Mouse (Mus musculus) erythroblast, embryonic 14.5 days (primary cell): ENCODE results near the gene Tle2. TPM values are rescaled to one million over a fixed set of nuclear protein-coding genes. Genes with fewer than 3 reads are reported as not detected.

Experiments
- H3K27me3 ChIP-seq: 2 replicates; pipeline ENCODE4 v1.6.1; 2012; ENCODE audit warnings: inconsistent platforms; ENCODE audit not compliant: control insufficient read depth
- H3K36me3 ChIP-seq: 2 replicates; pipeline ENCODE4 v1.6.1; 2012; ENCODE audit warnings: mild to moderate bottlenecking, inconsistent platforms; ENCODE audit not compliant: control insufficient read depth
- H3K4me1 ChIP-seq: 2 replicates; pipeline ENCODE4 v1.6.1; 2012; ENCODE audit warnings: inconsistent platforms; ENCODE audit not compliant: control insufficient read depth
- H3K4me3 ChIP-seq: replicated peaks from 2 replicates; pipeline ENCODE3; 2012; ENCODE audit warnings: moderate library complexity, mild to moderate bottlenecking, inconsistent platforms
- H3K9me3 ChIP-seq: 2 replicates; pipeline ENCODE4 v1.6.1; 2012; ENCODE audit warnings: low read length, inconsistent platforms, mixed read lengths; ENCODE audit not compliant: control insufficient read depth
- GATA1 ChIP-seq: IDR thresholded peaks from 2 replicates; pipeline ENCODE4 v1.6.1; 2012; ENCODE audit warnings: low read length, inconsistent platforms, mixed read lengths
- TAL1 ChIP-seq: IDR thresholded peaks from 3 replicates; pipeline ENCODE4 v1.6.1; 2012; ENCODE audit warnings: low read length, inconsistent platforms, mixed read lengths
- polyA plus RNA-seq: library from polyadenylated mRNA; stranded (reverse); fragments of >175 nt; gene quantifications from 2 replicates; pipeline ENCODE4 v1.2.3, GENCODE M21; 2012

Gene Tle2
- polyA plus RNA-seq, 1 experiment: 0.10 TPM

DNA sequence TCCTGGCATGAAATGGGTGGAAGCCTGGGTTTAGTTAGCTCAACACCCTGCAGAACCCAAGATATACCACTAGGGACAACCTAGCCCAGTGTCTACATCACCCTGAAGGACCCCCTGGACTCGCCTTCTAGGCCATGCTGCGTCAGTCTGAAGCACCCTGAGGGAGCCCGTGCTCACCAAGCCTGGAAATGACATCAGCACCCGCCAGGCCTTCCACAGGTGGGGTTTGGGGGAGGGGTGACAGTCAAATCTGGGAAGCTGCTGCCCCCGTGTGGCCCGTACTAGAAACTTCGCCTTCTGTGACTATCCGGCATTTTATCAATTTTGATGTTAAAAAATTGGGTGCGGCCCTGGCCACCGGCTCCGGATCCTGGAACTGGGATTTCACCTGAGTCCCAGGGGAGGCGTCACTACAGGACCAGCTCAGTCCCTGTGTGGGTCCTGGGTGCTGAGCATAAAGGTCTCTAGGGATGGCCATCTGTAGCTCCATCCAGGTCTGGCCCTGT is 22.7 kb upstream of the Tle2 start:
- Histone ChIP-seq H3K27me3 (no peaks in the 10 kb centered on the region), H3K4me1 (peaks cover 36% of the 10 kb centered on the region), H3K4me3 (no peak overlapping the region), H3K9me3 (peaks cover 3% of the 10 kb centered on the region), H3K36me3 (no peaks in the 10 kb centered on the region)
- TF ChIP-seq GATA1 (no peak), TAL1 (no peak)

DNA sequence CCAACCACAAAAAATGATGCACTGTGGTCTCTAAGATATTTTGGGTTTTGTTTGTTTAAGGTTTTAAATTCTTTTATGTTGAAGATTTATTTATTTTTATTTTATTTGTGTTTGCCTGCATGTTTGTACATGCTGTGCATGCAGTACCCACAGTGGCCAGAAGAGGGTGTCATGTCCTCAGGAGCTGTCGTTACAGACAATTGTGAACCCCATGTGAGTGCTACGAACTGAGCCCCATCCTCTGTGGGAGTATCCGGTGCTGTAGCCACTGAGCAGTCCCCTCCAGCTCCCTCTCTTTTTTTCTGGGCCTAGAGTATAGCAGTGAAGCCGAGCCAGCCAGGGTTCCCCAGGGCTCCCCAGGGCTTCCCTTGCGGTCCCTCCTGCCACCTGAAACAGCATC is 21.1 kb upstream of the Tle2 start:
- Histone ChIP-seq H3K4me3 (no peak overlapping the region), H3K36me3 (no peaks in the 10 kb centered on the region), H3K27me3 (no peaks in the 10 kb centered on the region), H3K4me1 (peaks cover 29% of the 10 kb centered on the region), H3K9me3 (peaks cover 3% of the 10 kb centered on the region)
- TF ChIP-seq TAL1 (no peak), GATA1 (no peak)

DNA sequence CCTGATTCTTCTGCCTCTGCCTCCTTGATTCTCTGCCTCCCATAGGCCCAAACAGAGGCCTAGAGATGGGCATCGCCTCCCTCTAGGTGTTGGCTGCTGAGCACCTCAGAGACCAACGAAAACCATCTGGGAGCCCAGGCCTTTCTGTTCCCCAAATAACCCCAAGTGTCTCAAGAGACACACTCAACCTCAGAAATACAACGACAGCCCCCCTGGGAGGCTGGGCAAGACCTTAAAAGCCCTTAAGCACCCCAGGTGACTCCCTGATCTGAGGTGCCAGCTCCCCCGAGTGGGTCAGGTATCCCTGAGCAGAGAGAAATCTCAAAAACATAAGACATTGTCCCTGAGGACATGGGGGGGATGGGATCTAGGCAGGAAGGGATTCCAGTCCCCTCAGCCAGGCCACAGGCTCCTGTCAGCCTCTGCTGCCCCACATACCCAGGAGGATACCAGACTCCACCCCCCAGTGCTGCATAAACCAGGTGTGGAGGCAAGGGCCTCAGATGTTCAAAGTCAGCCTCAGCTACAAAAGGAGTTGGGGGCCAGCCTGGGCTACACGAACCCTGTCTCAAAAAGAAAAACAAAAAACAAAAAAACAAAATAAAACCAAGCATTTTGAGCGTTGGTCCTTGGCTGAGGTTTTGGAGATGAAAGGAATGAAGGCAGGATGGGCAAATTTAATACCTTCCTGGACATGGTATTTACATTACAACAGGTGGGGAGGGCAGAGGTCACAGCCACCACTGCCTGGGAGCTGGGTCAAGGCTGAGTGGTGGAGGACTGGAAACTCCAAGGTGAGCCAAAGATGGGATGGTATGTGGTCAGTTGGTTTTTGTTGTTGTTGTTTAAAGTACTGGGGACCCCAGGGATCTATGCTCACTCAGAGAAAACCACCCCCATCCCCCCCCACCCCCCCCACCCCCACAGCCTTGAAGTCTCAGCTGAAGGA is 20.3 kb upstream of the Tle2 start:
- H3K4me1 ChIP-seq: peaks cover 29% of the 10 kb centered on the region
- H3K27me3 ChIP-seq: no peaks in the 10 kb centered on the region
- no peaks in the 10 kb centered on the region for H3K36me3 ChIP-seq
- H3K9me3 ChIP-seq: peaks cover 3% of the 10 kb centered on the region
- H3K4me3 ChIP-seq: no peak overlapping the region
- TF ChIP-seq GATA1: no peak
- no peak for TF ChIP-seq TAL1

DNA sequence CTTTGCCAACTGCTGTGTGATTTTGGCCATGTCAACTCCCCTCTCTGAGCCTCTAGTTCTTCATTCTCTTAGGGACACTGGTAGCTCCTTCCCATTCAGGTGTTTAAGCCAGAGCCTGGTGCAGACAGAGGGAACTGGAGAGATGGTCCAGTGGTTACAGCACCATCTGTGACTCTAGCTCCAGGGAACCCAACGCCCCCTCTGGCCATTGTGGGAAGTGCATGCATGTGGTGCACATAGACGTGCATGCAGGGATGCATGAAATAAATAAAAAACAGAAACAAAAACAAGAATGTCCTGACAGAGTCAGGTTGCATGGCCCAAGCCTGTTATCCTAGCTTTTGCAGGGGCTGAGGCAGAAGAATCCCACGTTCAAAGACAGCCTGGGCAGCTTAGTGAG is 18.1 kb upstream of the Tle2 start:
- Histone ChIP-seq H3K4me1 (peaks cover 39% of the 10 kb centered on the region), H3K36me3 (peaks cover 3% of the 10 kb centered on the region), H3K9me3 (peaks cover 3% of the 10 kb centered on the region), H3K27me3 (no peaks in the 10 kb centered on the region), H3K4me3 (no peak overlapping the region)
- TF ChIP-seq GATA1 (no peak), TAL1 (no peak)

DNA sequence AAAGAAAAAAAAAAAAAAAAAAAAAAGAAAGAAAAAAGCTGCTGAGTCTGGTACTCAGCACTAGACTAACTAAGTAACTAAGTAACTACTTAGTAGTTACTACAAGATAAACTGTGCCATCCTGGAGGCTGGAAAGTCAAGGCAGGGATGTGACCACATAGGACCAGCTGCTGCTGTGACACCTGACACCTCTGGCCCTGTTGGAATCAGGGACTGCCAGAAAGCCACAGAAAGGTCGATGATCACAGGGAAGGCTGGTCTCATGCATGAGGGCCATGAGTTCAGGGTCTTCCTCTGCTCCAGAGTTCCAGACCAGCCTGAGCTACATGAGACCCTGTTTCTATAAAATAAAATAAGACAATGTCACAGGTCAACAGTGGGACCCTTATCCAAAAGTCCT is 16.9 kb upstream of the Tle2 start:
- Histone ChIP-seq H3K36me3 (peaks cover 12% of the 10 kb centered on the region), H3K27me3 (no peaks in the 10 kb centered on the region), H3K4me1 (peaks cover 36% of the 10 kb centered on the region), H3K9me3 (peaks cover 3% of the 10 kb centered on the region), H3K4me3 (no peak overlapping the region)
- no peak for TF ChIP-seq GATA1
- TF ChIP-seq TAL1: no peak

DNA sequence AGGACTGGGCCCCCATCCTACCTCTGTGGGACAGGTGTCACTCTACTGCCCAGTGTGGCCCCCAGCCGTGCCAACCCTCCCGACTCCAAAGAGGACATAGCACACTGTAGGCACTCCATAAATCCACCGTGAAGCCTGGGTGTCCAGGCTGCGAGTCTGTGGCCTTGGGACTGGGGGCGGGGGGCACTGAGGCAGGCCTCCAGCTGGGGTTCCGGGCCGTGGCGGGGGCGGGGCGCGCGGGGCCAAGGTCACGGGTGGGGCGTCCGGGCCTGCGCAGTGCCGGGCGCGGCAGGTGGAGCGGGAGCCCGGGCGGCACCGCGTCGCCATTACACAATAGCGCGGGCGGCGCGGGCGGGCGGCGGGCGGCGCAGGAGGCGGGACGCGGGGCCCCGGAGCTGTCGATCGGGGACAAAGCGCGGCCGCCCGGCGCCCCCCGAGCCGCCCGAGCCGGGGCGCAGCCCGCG is 15.2 kb upstream of the Tle2 start, which contains the start of gene Aes:
Gene Aes, plus strand, starts transcription at position 326 of the 464 bp plus-strand sequence.
- Histone ChIP-seq H3K4me1 (peaks cover 53% of the 10 kb centered on the region), H3K27me3 (no peaks in the 10 kb centered on the region), H3K4me3 (peak within 1 kb of the TSS; percentile 91), H3K9me3 (no peaks in the 10 kb centered on the region), H3K36me3 (peaks cover 27% of the 10 kb centered on the region)
- TF ChIP-seq TAL1: no peak
- TF ChIP-seq GATA1: no peak

DNA sequence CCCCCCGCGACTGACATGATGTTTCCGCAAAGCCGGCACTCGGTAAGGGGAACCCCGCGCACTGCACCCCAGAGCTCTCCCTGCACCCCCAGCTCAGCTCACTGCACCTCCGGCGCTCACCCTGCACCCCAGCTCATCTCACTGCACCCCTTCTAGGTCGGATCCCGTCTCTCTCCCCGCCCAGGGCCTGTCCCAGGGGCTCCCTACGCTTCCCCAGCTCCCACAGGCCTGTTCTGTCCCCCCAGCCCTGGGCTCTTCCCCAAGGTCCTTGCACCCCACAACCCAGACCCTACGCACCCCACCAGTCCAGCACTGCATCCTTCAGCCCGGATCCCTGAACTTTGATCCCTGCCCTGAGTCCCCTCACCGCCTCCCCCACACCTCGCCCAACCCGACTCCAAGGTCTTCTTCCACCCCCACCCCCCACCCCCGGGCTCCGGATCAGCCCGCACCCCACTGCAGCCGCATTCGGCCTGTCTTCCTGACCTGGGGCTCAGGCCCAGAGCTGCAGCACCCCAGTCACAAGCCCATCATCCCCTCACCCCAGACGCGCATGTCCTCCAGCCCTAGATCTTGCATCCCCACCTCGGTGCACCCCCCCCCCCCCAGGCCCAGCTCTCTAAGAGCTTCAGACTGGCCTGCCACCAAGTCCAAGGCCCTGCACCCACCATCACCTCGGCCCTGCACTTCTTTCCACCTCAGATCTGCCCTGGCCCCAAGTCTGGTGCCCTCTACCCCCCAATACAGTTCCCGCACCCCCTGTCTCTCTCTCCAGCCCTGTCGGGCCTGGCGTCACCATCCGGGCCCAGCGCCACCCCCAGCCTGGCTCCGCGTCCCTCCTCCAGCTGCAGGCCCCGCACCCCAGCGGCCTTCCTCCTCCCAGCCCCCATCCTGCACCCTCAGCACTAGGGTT is 14.5 kb upstream of the Tle2 start:
- TF ChIP-seq GATA1 (no peak), TAL1 (no peak)
- Histone ChIP-seq H3K4me1 (peaks cover 58% of the 10 kb centered on the region), H3K4me3 (peak overlapping the region; percentile 91), H3K27me3 (no peaks in the 10 kb centered on the region), H3K9me3 (no peaks in the 10 kb centered on the region), H3K36me3 (peaks cover 34% of the 10 kb centered on the region)

DNA sequence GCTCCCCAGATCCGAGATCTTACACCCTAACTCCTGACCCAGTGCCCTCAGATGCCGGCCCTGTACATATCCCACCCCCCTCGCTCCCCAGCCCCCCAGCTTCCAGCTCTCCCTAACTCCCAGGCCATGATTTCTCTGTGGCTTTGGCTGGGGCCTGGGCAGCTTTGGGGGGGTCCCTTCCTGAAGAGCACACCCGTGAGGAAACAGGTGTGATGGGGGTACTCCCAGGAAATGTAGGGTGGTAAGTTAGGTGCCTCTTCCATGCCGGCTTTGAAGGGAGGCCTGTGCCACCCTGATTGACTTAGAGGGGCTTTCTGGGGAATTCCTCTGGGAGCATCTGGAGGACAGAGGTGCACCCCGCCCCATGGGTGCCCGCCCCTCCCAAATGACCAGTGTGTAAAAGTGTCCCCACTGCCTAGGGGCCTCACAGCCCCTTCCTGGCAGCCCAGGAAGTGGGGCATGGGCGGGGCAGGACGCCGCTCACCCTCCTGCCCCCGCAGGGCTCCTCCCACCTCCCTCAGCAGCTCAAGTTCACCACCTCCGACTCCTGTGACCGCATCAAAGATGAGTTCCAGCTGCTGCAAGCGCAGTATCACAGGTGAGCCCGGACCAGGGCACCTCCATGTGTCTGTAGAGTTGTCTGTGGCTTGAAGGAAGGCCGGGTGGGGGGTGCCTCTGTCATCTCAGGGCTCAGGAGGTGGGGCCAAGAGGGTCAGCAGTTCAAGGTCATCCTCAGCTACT is 13.5 kb upstream of the Tle2 start:
- Histone ChIP-seq H3K4me1 (peaks cover 61% of the 10 kb centered on the region), H3K9me3 (no peaks in the 10 kb centered on the region), H3K4me3 (peak overlapping the region; percentile 91), H3K27me3 (no peaks in the 10 kb centered on the region), H3K36me3 (peaks cover 44% of the 10 kb centered on the region)
- no peak for TF ChIP-seq TAL1
- no peak for TF ChIP-seq GATA1
